Mouse (Mus musculus): ENCODE measurements at regions not wholly inside any gene's neighbourhood (a gene's known extent, or its start where the extent isn't known, plus 50 kb on each side); places are given as distances from the start of the nearest gene placed in this dataset.
A peak's percentile ranks its signal among the peaks of the same experiment; 100 is the strongest.

DNA sequence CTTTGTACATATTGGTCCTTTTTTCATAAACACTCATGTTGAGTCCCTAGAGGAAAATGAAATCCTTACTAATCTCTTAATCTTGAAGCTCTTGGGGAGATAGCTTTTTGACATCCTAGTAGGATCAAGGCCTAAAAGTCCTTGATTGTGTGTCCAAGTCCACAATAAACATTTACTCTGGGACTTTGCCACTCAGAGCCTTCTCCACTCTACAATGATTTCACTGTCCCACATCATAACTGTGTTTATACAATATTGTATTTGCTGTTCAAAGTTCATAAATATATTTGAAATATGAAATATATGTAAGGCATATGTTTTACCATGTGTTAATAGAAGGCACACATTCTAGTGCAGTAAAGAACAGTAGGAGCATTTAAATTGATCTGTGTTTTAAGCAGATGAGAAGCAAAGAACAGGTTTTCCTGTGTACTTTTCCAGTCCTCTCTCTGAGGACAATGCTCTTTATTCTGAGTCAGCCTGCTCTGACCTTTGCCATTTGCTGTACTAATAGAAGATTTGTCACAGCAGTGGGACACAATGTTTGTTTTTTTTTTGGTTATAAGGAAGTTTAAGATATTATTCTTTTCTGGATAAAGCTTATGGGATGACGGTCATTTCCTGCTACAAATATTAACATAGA is 130.7 kb upstream of the Gprin3 start:
- Histone ChIP-seq H3K9ac (replicated peaks) (no peak overlapping the region), H3K27me3 (no peaks in the 10 kb centered on the region), H3K4me2 (replicated peaks) (no peak overlapping the region), H3K36me3 (no peaks in the 10 kb centered on the region), H3K27ac (replicated peaks) (no peak overlapping the region), H3K9me3 (no peaks in the 10 kb centered on the region), H3K4me3 (no peak overlapping the region), H3K4me1 (no peaks in the 10 kb centered on the region)
- WGBS = 81% methylated on average over 1 of the region's 1 CpGs
- ATAC-seq (ENCODE audit: low FRiP score, low read depth) = no peak

DNA sequence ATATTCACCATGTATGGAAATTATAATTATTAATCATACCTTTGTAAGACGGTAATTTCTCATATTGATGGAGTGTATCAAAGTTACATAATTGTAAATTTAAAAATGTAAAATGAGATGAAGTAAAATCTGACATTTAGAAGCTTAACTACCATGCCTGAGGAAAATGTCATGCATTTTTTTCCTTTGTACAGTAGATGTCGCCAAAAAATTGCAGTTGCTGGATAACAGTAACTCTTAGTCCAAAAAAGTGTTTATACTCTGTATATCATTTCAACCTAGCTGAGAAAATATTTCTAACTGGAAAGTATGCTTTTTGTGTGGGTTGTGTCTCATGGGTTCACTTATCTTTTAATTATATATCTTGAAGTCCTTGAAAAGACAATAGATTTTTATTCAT is 110.9 kb upstream of the Gprin3 start:
- no peaks in the 10 kb centered on the region for H3K27me3 ChIP-seq
- H3K9me3 ChIP-seq = no peaks in the 10 kb centered on the region
- no peak overlapping the region for H3K4me3 ChIP-seq
- H3K4me1 ChIP-seq = no peaks in the 10 kb centered on the region
- WGBS = 64% methylated on average over 2 of the region's 2 CpGs
- no peak for ATAC-seq (ENCODE audit: low FRiP score, low read depth)
- H3K9ac ChIP-seq (replicated peaks) = no peak overlapping the region
- no peak overlapping the region for H3K4me2 ChIP-seq (replicated peaks)
- H3K27ac ChIP-seq (replicated peaks) = no peak overlapping the region
- H3K36me3 ChIP-seq = no peaks in the 10 kb centered on the region

DNA sequence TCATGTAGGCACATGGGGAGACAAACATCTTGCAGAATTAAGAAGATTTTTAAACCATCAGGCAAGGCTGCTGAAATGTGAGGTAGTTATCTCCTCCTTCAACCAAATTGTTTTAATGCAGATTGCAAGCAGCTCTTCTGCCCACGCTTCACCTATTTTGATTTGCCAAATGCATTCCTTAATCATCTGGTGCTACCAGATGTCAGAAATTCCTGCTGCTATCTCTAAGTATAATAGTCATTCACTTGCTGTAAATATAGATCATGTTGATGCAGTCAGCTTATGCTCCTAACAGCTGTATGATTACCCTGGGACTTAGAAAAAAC is 98.8 kb upstream of the Gprin3 start:
- no peak overlapping the region for H3K27ac ChIP-seq (replicated peaks)
- ATAC-seq (ENCODE audit: low FRiP score, low read depth) = no peak
- H3K4me3 ChIP-seq = no peak overlapping the region
- H3K4me2 ChIP-seq (replicated peaks) = no peak overlapping the region
- WGBS = 85% methylated on average over 1 of the region's 1 CpGs
- H3K9ac ChIP-seq (replicated peaks) = no peak overlapping the region
- H3K27me3 ChIP-seq = no peaks in the 10 kb centered on the region
- H3K4me1 ChIP-seq = no peaks in the 10 kb centered on the region
- no peaks in the 10 kb centered on the region for H3K9me3 ChIP-seq
- no peaks in the 10 kb centered on the region for H3K36me3 ChIP-seq

DNA sequence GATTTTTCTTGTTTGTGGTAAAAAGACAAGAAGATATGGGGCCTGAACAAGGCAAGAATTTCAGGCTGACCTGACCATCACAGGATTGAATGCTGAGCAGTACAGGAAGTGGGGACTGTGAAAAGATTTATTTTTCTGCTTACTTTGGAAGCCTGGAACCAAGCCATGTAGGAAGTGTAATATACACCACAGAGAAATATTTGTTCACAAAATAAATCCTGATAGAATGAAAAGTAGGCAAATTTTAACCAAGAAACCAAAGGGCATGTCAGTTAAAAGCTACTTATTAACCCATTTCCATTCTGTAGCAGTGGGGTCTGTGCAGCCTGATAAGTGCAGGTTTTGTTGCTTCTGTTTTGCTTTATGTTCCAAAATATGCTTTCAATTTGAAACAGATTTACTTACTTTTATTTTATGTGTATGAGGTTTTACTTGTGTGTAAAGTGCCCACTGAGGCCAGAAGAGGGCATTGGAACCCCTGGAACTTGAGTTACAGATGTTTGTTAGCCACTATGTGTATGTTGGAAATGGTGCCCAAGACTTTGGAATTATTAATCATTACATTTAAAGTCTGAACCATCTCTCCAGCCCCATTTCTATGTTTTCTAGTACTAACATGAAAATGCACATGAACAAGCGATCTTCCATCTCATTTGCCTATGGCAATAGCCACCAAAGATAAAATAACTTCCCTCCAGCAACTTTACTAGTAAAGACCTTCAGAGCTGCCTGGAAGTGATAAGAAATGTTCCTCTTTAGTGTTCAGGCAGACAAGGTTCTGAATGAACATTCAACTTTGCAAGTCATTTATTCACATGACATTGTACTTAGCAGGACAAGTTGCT is 98.2 kb upstream of the Gprin3 start:
- no peaks in the 10 kb centered on the region for H3K4me1 ChIP-seq
- H3K4me2 ChIP-seq (replicated peaks) = no peak overlapping the region
- no peaks in the 10 kb centered on the region for H3K9me3 ChIP-seq
- H3K27ac ChIP-seq (replicated peaks) = no peak overlapping the region
- H3K27me3 ChIP-seq = no peaks in the 10 kb centered on the region
- 92% methylated on average over 1 of the region's 1 CpGs for WGBS
- no peak overlapping the region for H3K9ac ChIP-seq (replicated peaks)
- H3K36me3 ChIP-seq = no peaks in the 10 kb centered on the region
- H3K4me3 ChIP-seq = no peak overlapping the region
- no peak for ATAC-seq (ENCODE audit: low FRiP score, low read depth)

DNA sequence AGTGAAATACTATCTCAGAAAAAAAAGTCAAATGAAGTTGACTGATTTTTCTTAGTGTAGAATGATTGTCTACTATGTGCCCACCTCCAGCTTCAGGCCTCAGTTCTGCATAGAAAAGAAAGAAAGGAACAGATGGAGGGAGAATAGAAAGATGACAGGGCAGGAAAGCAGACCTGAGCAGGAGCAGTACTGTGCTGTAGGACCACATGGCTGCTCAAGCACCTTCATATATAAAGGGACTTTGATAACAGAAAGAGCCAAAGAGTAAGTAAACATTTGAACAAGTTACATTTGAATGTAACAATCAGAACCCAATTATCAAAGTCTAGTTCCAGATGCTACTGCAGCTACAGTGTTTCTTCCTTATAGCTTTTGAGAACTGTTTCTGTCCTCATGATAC is 96.9 kb upstream of the Gprin3 start:
- no peak overlapping the region for H3K4me2 ChIP-seq (replicated peaks)

DNA sequence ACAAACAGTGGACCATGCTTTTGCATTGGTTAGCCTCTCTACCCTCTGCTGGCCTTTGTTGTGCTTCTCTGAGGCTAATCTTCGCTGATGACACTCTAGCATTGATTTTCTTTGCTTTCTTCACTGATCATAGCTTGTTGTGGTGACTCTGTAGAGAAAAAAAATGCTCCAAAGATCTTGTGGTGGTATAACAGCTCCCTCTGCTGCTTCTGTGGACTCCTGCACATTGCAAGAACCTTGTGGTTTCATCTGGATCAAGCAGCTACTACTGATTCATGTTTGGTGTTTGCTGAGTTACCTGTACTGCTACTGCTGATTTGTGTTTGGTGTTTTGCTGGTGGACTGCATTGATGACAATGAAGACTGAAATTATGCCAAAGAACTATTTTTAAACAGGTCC is 74.7 kb upstream of the Gprin3 start:
- Histone ChIP-seq H3K9me3 (no peaks in the 10 kb centered on the region), H3K4me2 (replicated peaks) (no peak overlapping the region), H3K27me3 (no peaks in the 10 kb centered on the region), H3K27ac (replicated peaks) (no peak overlapping the region), H3K36me3 (no peaks in the 10 kb centered on the region), H3K4me1 (no peaks in the 10 kb centered on the region), H3K9ac (replicated peaks) (no peak overlapping the region), H3K4me3 (no peak overlapping the region)
- WGBS = 61% methylated on average over 1 of the region's 1 CpGs
- ATAC-seq (ENCODE audit: low FRiP score, low read depth) = no peak

More for the DNA sequence above, 96.9 kb upstream of the Gprin3 start:
- Histone ChIP-seq H3K4me3 (no peak overlapping the region), H3K36me3 (no peaks in the 10 kb centered on the region), H3K9ac (replicated peaks) (no peak overlapping the region), H3K9me3 (no peaks in the 10 kb centered on the region), H3K27me3 (no peaks in the 10 kb centered on the region), H3K27ac (replicated peaks) (no peak overlapping the region), H3K4me1 (no peaks in the 10 kb centered on the region)
- ATAC-seq (ENCODE audit: low FRiP score, low read depth) = no peak

DNA sequence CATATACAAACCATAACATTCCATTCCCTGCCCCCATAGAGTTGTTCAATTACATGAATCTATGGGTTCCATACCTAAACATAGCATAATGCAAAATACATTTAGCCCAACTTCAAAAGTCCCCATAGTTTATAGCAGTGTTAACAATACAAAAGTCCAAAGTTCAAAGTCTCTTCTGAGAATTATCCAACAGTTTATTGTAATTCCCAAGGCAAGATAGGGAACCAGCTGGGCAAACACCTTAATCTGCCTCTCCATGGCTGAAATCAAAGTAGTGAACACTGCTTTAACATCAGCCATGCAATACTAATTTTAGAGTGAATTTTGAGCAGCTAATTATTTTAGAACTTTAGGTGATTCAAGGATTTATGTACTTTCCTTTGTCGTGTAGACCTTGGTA is 72.7 kb upstream of the Gprin3 start:
- no peaks in the 10 kb centered on the region for H3K9me3 ChIP-seq
- no peak overlapping the region for H3K4me3 ChIP-seq
- WGBS = 58% methylated on average over 1 of the region's 1 CpGs
- no peak overlapping the region for H3K4me2 ChIP-seq (replicated peaks)
- no peaks in the 10 kb centered on the region for H3K4me1 ChIP-seq
- no peak overlapping the region for H3K9ac ChIP-seq (replicated peaks)
- no peak for ATAC-seq (ENCODE audit: low FRiP score, low read depth)
- H3K36me3 ChIP-seq = no peaks in the 10 kb centered on the region
- H3K27ac ChIP-seq (replicated peaks) = no peak overlapping the region
- no peaks in the 10 kb centered on the region for H3K27me3 ChIP-seq

DNA sequence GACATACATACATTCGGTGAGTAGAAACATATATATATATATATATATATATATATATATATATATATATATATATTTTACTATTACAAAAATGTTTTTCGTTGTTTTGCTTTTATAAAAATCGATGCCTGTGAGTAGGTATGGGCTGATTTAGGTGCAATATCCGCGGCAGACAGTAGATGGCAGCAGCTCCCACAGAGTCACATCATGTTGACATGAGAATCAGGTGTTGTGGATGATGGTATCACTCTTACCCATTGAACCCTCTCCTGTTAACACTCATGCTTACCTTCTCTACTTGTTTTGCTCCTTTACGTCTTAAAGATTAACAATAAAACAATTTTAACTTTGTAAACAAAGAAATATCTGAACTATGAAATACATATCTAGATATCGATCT is 72.0 kb upstream of the Gprin3 start:
- no peaks in the 10 kb centered on the region for H3K4me1 ChIP-seq
- H3K9ac ChIP-seq (replicated peaks) = no peak overlapping the region
- H3K9me3 ChIP-seq = no peaks in the 10 kb centered on the region
- no peaks in the 10 kb centered on the region for H3K36me3 ChIP-seq
- no peaks in the 10 kb centered on the region for H3K27me3 ChIP-seq
- H3K27ac ChIP-seq (replicated peaks) = no peak overlapping the region
- H3K4me3 ChIP-seq = no peak overlapping the region
- ATAC-seq (ENCODE audit: low FRiP score, low read depth) = peak; percentile 52; the same call in 1 of the 2 replicates
- H3K4me2 ChIP-seq (replicated peaks) = no peak overlapping the region
- WGBS = 40% methylated on average over 7 of the region's 7 CpGs

DNA sequence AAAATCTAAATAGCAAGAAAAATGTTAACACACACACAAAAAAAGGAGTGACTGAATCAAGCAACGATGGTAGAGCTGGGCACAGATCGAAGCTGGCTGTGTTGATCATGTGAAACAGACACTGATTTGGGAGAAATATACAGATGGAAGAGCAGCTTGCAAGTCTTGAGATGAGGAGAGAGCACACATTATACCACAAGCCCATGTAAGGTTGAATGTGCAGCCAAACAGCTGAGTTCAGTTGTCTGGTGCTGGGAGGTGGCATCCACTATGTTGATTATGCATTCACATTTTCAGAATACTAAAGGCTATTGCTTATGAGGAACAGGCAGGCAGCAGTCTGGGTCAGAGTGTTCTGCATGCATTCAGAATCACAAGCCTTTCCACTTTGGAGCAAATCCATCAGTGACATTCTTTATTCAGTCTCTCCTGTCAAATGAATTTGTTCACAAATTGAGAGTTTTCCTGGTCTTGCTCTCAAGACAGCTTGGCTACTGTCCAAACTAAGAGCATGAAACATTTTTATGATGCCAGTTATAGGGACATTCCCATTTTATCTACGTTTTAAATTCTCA is 63.0 kb upstream of the Gprin3 start:
- H3K27ac ChIP-seq (replicated peaks) = no peak overlapping the region
- H3K27me3 ChIP-seq = no peaks in the 10 kb centered on the region
- H3K9ac ChIP-seq (replicated peaks) = no peak overlapping the region
- H3K4me3 ChIP-seq = no peak overlapping the region
- H3K4me1 ChIP-seq = no peaks in the 10 kb centered on the region
- no peak overlapping the region for H3K4me2 ChIP-seq (replicated peaks)
- ATAC-seq (ENCODE audit: low FRiP score, low read depth) = no peak
- H3K9me3 ChIP-seq = no peaks in the 10 kb centered on the region
- H3K36me3 ChIP-seq = no peaks in the 10 kb centered on the region
- 87% methylated on average over 3 of the region's 3 CpGs for WGBS

DNA sequence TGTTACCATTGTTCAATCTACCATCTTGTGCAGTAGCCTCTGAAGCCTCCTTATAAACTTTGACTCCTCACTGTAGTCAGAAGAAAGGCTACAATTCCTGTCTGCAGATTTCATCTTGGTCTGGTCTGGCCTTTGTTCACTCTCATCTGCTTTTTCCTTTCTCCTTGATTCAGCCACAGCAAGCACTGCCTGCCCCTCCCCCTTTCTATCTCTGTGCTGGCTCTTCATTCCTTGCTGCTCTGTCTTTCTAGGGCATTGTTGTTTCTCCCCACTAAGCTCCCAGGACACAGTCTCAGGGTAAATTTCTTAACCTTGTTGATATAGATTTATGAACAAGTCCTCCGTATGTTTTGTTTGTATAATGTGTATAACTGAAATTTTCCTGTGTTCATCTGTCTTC is 62.3 kb upstream of the Gprin3 start:
- 84% methylated on average over 1 of the region's 1 CpGs for WGBS
- no peak for ATAC-seq (ENCODE audit: low FRiP score, low read depth)
- H3K36me3 ChIP-seq = no peaks in the 10 kb centered on the region
- no peak overlapping the region for H3K9ac ChIP-seq (replicated peaks)
- no peak overlapping the region for H3K4me2 ChIP-seq (replicated peaks)
- H3K27me3 ChIP-seq = no peaks in the 10 kb centered on the region
- no peaks in the 10 kb centered on the region for H3K4me1 ChIP-seq
- no peaks in the 10 kb centered on the region for H3K9me3 ChIP-seq
- no peak overlapping the region for H3K27ac ChIP-seq (replicated peaks)
- H3K4me3 ChIP-seq = no peak overlapping the region

DNA sequence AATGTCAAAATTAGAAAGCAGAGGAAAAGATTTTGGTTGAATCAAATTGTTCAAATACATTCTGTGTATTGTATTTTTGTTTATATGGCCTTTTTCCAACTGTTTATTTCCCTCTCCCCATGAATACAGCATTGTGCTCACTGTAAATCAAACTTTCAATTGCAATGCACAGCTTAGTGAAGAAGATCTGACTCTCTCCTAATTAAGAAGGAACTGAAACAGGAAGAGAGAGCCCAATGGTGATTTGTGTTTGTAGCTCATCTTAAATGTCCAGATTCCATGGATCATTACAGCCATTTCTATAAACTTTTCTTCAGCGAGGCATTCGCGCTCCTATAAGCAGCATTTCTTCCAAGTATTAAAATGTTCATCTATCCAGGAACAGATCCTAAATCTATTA is 57.9 kb upstream of the Gprin3 start:
- Histone ChIP-seq H3K27me3 (no peaks in the 10 kb centered on the region), H3K9ac (replicated peaks) (no peak overlapping the region), H3K4me2 (replicated peaks) (no peak overlapping the region), H3K9me3 (no peaks in the 10 kb centered on the region), H3K36me3 (no peaks in the 10 kb centered on the region), H3K4me3 (no peak overlapping the region), H3K27ac (replicated peaks) (no peak overlapping the region), H3K4me1 (no peaks in the 10 kb centered on the region)
- 90% methylated on average over 3 of the region's 3 CpGs for WGBS
- no peak for ATAC-seq (ENCODE audit: low FRiP score, low read depth)

DNA sequence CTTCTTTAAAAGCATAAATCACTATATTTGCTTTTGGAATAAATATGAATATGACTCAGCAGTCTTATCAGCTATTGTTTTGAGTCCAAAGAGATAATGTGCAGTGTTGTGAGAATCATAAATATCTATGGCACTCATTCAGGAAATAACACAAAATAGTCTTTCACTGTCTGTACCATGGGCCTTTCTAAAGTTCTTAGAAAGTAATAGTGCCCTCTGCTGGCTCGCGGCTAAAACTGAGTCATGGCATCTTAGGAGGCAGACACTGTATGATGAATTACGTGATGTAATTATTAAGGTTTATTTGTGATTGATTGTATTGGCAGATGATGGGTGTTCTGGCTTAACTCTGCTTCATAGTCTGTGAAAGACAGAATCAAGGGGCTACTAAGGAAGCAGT is 57.5 kb upstream of the Gprin3 start:
- Histone ChIP-seq H3K4me2 (replicated peaks) (no peak overlapping the region), H3K36me3 (no peaks in the 10 kb centered on the region), H3K27ac (replicated peaks) (no peak overlapping the region), H3K4me1 (no peaks in the 10 kb centered on the region), H3K27me3 (no peaks in the 10 kb centered on the region), H3K4me3 (no peak overlapping the region), H3K9me3 (no peaks in the 10 kb centered on the region), H3K9ac (replicated peaks) (no peak overlapping the region)
- peak; percentile 83 for ATAC-seq (ENCODE audit: low FRiP score, low read depth)
- WGBS = 19% methylated on average over 3 of the region's 3 CpGs
